Mouse (Mus musculus): ENCODE measurements at regions not wholly inside any gene's neighbourhood (a gene's known extent, or its start where the extent isn't known, plus 50 kb on each side); places are given as distances from the start of the nearest gene placed in this dataset.
"Not testable (repeated sequence)": the region's sequence is repeated elsewhere in the genome, so short reads cannot be mapped to it uniquely, and the experiment has no call there.

DNA sequence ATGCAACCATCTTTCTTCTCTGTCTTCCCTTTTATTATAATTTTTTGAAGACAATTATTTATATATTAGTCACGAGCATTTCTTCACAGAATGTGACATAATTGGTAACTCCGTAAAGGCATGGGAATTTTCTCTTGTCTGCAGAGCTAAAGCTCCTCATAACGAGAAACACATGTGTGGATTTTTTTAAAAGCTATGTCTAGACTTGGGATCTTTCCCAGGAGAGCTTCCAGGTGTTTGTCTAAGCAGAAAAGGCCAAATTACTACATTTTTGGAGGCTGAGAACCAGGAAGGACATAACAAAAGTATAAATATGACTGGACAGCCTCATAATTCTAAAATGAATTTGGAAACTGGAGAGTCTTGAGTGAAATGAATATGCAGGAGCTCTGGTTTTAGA, 125.2 kb upstream of the Tmc3 start:
- Histone ChIP-seq H3K9ac (ENCODE audit: control insufficient read depth, low read depth, low read length, poor library complexity, severe bottlenecking) (no peak overlapping the region), H3K27me3 (ENCODE audit: control insufficient read depth in 1 of 2, insufficient read depth in 2 of 2, low read length in 2 of 2) (no peaks in the 10 kb centered on the region), H3K79me2 (ENCODE audit: control insufficient read depth, insufficient read depth, low read length, poor library complexity) (no peaks in the 10 kb centered on the region), H3K4me1 (ENCODE audit: control insufficient read depth in 1 of 2, insufficient read depth in 2 of 2, low read length in 2 of 2) (no peaks in the 10 kb centered on the region), H3K4me3 (ENCODE audit: control insufficient read depth in 1 of 2, insufficient read depth in 1 of 2, low read depth in 2 of 2, low read length in 2 of 2) (no peak overlapping the region), H3K27ac (ENCODE audit: control insufficient read depth, low read depth, low read length) (no peak overlapping the region), H3K9me3 (replicated peaks; ENCODE audit: insufficient read depth, low read length) (no peaks in the 10 kb centered on the region), H3K36me3 (ENCODE audit: control insufficient read depth in 1 of 2, insufficient read depth in 2 of 2, low read length in 2 of 2) (no peaks in the 10 kb centered on the region)
- no peak for DNase-seq (ENCODE audit: low read depth, low spot score)
- TF ChIP-seq ELF1 (IDR thresholded peaks at IDR 0.05; ENCODE audit: low read depth, low read length) (no peak), USF1 (IDR thresholded peaks at IDR 0.05; ENCODE audit: low read depth, low read length) (no peak), MYB (IDR thresholded peaks at IDR 0.05; ENCODE audit: low read depth, low read length) (no peak), ZKSCAN1 (IDR thresholded peaks at IDR 0.05; ENCODE audit: low read depth, low read length) (no peak), NELFE (IDR thresholded peaks at IDR 0.05; ENCODE audit: low read depth, low read length) (no peak), MAFK (IDR thresholded peaks at IDR 0.05; ENCODE audit: borderline replicate concordance, low read depth, low read length) (no peak), JUND (IDR thresholded peaks at IDR 0.05; ENCODE audit: low read depth, low read length) (no peak), TAL1 (IDR thresholded peaks at IDR 0.05; ENCODE audit: low read length) (no peak), ETS1 (IDR thresholded peaks at IDR 0.05; ENCODE audit: low read depth, low read length) (no peak)

DNA sequence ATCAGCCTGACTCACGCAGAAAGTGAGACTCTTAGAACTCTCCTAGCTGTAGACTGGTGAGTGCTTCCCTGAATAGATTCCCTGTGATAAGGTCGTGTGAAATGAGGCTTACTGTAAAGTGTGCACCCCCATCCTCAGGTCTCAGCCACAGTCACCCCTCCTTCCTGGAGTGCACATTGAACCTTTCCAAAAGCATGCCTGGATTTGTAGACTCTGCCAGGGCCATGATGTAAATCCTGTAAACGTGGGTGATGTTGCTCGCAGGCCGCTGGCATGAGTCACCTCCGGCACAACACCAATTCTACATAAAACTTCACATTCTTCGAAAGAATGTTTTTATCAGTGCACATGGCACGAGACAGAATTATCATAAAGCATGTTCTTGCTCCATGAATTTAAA, 117.7 kb upstream of the Tmc3 start:
- H3K9ac ChIP-seq (ENCODE audit: control insufficient read depth, low read depth, low read length, poor library complexity, severe bottlenecking) = no peak overlapping the region
- H3K27ac ChIP-seq (ENCODE audit: control insufficient read depth, low read depth, low read length) = no peak overlapping the region
- H3K27me3 ChIP-seq (ENCODE audit: control insufficient read depth in 1 of 2, insufficient read depth in 2 of 2, low read length in 2 of 2) = no peaks in the 10 kb centered on the region
- H3K79me2 ChIP-seq (ENCODE audit: control insufficient read depth, insufficient read depth, low read length, poor library complexity) = no peaks in the 10 kb centered on the region
- DNase-seq (ENCODE audit: low read depth, low spot score) = no peak
- no peak overlapping the region for H3K4me3 ChIP-seq (ENCODE audit: control insufficient read depth in 1 of 2, insufficient read depth in 1 of 2, low read depth in 2 of 2, low read length in 2 of 2)
- H3K9me3 ChIP-seq (replicated peaks; ENCODE audit: insufficient read depth, low read length) = no peaks in the 10 kb centered on the region
- H3K36me3 ChIP-seq (ENCODE audit: control insufficient read depth in 1 of 2, insufficient read depth in 2 of 2, low read length in 2 of 2) = no peaks in the 10 kb centered on the region
- H3K4me1 ChIP-seq (ENCODE audit: control insufficient read depth in 1 of 2, insufficient read depth in 2 of 2, low read length in 2 of 2) = no peaks in the 10 kb centered on the region
- no peak for TF ChIP-seq JUND (IDR thresholded peaks at IDR 0.05; ENCODE audit: low read depth, low read length)
- TF ChIP-seq ELF1 (IDR thresholded peaks at IDR 0.05; ENCODE audit: low read depth, low read length) = no peak
- TF ChIP-seq ZNF384 (IDR thresholded peaks at IDR 0.05; ENCODE audit: low read depth, low read length) = no peak
- no peak for TF ChIP-seq USF2 (IDR thresholded peaks at IDR 0.05; ENCODE audit: borderline replicate concordance in 1 of 2, insufficient read depth in 1 of 2, low read depth in 1 of 2, low read length in 2 of 2)
- no peak for TF ChIP-seq UBTF (IDR thresholded peaks at IDR 0.05; ENCODE audit: borderline replicate concordance, insufficient read depth, low read depth, low read length)
- no peak for TF ChIP-seq MYB (IDR thresholded peaks at IDR 0.05; ENCODE audit: low read depth, low read length)
- TF ChIP-seq RAD21 (IDR thresholded peaks at IDR 0.05; ENCODE audit: low read depth, low read length) = no peak
- no peak for TF ChIP-seq SIN3A (IDR thresholded peaks at IDR 0.05; ENCODE audit: low read length)
- TF ChIP-seq POLR2AphosphoS2 (IDR thresholded peaks at IDR 0.05; ENCODE audit: low read length) = no peak
- TF ChIP-seq TBP (IDR thresholded peaks at IDR 0.05; ENCODE audit: low read depth, low read length) = no peak
- TF ChIP-seq MAZ (IDR thresholded peaks at IDR 0.05; ENCODE audit: low read depth, low read length) = no peak
- TF ChIP-seq BHLHE40 (IDR thresholded peaks at IDR 0.05; ENCODE audit: borderline replicate concordance, low read depth, low read length) = no peak
- no peak for TF ChIP-seq POLR2AphosphoS5 (IDR thresholded peaks at IDR 0.05; ENCODE audit: borderline replicate concordance, low read depth, low read length)
- TF ChIP-seq TAL1 (IDR thresholded peaks at IDR 0.05; ENCODE audit: low read length) = no peak
- no peak for TF ChIP-seq MYC (IDR thresholded peaks at IDR 0.05; ENCODE audit: low read depth, low read length)
- no peak for TF ChIP-seq ZC3H11A (IDR thresholded peaks at IDR 0.05; ENCODE audit: low read depth, low read length)

DNA sequence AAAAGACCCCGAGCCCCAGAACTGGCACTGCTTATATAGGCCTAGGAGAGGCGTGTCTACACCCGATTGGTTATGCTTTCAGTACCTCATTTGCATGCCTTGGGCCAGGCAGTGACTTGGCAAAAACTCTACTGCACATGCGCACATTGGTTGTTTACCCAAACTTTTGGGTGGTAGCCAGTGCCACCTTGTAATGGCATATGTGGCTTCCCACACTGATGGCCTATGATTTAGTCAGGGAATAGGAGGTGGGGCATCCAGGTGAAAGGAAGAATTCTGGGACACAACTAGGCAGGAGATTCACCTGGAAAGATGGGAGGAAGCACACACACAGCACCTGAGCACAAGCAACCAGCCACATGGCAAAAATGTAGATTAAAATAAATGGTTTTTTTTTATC, 114.9 kb upstream of the Tmc3 start:
- H3K4me3 ChIP-seq (ENCODE audit: control insufficient read depth in 1 of 2, insufficient read depth in 1 of 2, low read depth in 2 of 2, low read length in 2 of 2); DNase-seq (ENCODE audit: low read depth, low spot score); H3K9me3 ChIP-seq (replicated peaks; ENCODE audit: insufficient read depth, low read length): not testable (repeated sequence)

More for the DNA sequence above, 114.9 kb upstream of the Tmc3 start:
- H3K27me3 ChIP-seq (ENCODE audit: control insufficient read depth in 1 of 2, insufficient read depth in 2 of 2, low read length in 2 of 2); H3K27ac ChIP-seq (ENCODE audit: control insufficient read depth, low read depth, low read length); H3K36me3 ChIP-seq (ENCODE audit: control insufficient read depth in 1 of 2, insufficient read depth in 2 of 2, low read length in 2 of 2); H3K4me1 ChIP-seq (ENCODE audit: control insufficient read depth in 1 of 2, insufficient read depth in 2 of 2, low read length in 2 of 2); H3K79me2 ChIP-seq (ENCODE audit: control insufficient read depth, insufficient read depth, low read length, poor library complexity); H3K9ac ChIP-seq (ENCODE audit: control insufficient read depth, low read depth, low read length, poor library complexity, severe bottlenecking): not testable (repeated sequence)
